Mouse (Mus musculus): ENCODE measurements around the gene Ubash3b. TPM values are rescaled to one million over a fixed set of nuclear protein-coding genes. Genes with fewer than 3 reads are reported as not detected.

Gene Ubash3b
- polyA plus RNA-seq, 1 experiment from 2014 or later = 24.1 TPM

DNA sequence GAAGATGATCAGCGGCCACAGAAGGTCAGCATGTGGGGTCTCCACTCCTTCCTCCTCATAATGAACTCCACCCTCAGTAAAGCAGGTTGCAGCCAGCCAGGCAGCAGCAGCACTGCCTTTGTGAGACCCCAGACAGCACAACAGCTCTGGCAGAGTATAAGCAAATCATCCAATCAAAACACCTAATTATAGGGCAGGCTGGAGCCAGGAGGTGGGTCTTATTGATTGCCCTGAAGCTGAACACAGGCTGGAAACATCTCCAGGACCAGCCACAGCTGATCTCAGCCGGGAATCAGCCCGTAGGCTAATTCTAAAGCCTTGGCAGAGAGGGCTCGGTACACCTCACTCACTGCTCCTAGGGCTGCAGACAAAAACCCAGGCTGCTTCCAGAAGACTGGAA lies 85.3 kb downstream of the Ubash3b start:
- no peaks in the 10 kb centered on the region for H3K36me3 ChIP-seq
- H3K4me3 ChIP-seq = no peak overlapping the region
- no peaks in the 10 kb centered on the region for H3K9me3 ChIP-seq
- WGBS = 37% methylated on average over 4 of the region's 4 CpGs
- 0 out of 2 replicates have a peak, but pooled peaks have one; percentile 44 for ATAC-seq (ENCODE audit: low FRiP score, low read depth)
- H3K27ac ChIP-seq = no peak overlapping the region
- no peaks in the 10 kb centered on the region for H3K27me3 ChIP-seq (replicated peaks)
- H3K4me2 ChIP-seq (replicated peaks) = no peak overlapping the region
- no peak overlapping the region for H3K9ac ChIP-seq
- H3K4me1 ChIP-seq = peaks cover 17% of the 10 kb centered on the region

- Histone ChIP-seq H3K27ac (no peak overlapping the region), H3K9me3 (no peaks in the 10 kb centered on the region), H3K4me2 (replicated peaks) (no peak overlapping the region), H3K27me3 (replicated peaks) (no peaks in the 10 kb centered on the region), H3K36me3 (no peaks in the 10 kb centered on the region), H3K9ac (no peak overlapping the region), H3K4me3 (no peak overlapping the region), H3K4me1 (peaks cover 17% of the 10 kb centered on the region)
- ATAC-seq (ENCODE audit: low FRiP score, low read depth) = no peak
- 95% methylated on average over 5 of the region's 5 CpGs for WGBS
These were observed 86.0 kb downstream of the Ubash3b start for GRCm38 (mm10) chr9:41075528-41075927.

GRCm38 (mm10) chr9:41073196-41074009 lies 88.1 kb downstream of the Ubash3b start:
- H3K4me1 ChIP-seq = peaks cover 15% of the 10 kb centered on the region
- H3K36me3 ChIP-seq = no peaks in the 10 kb centered on the region
- no peak overlapping the region for H3K4me3 ChIP-seq
- no peaks in the 10 kb centered on the region for H3K9me3 ChIP-seq
- ATAC-seq (ENCODE audit: low FRiP score, low read depth) = no peak
- H3K27me3 ChIP-seq (replicated peaks) = no peaks in the 10 kb centered on the region
- no peak overlapping the region for H3K4me2 ChIP-seq (replicated peaks)
- H3K27ac ChIP-seq = no peak overlapping the region
- no peak overlapping the region for H3K9ac ChIP-seq
- WGBS = 87% methylated on average over 19 of the region's 19 CpGs

DNA sequence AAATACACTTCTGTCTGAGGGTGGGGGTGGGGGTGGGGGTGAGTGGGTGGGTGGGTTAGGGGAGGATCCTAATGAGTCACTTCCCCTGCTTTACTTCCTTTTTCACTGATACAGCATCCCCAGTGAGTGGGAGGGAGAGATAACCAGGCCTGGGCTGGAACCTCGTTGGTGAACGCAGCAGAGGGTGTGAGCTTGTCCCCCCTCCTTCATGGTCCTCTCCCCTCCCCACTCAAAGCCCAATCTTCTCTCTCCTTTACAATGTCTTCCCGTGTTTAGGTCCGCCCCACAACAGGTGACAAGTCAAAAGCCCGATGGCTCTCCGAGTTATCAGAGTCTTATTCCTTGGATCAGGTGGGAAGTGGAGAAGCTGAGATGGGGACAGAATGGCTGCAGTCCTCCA lies 88.7 kb downstream of the Ubash3b start:
- ATAC-seq (ENCODE audit: low FRiP score, low read depth) = no peak
- 77% methylated on average over 6 of the region's 6 CpGs for WGBS
- Histone ChIP-seq H3K9me3 (no peaks in the 10 kb centered on the region), H3K27me3 (replicated peaks) (no peaks in the 10 kb centered on the region), H3K27ac (no peak overlapping the region), H3K4me3 (no peak overlapping the region), H3K9ac (no peak overlapping the region), H3K36me3 (no peaks in the 10 kb centered on the region), H3K4me1 (peaks cover 10% of the 10 kb centered on the region), H3K4me2 (replicated peaks) (no peak overlapping the region)

DNA sequence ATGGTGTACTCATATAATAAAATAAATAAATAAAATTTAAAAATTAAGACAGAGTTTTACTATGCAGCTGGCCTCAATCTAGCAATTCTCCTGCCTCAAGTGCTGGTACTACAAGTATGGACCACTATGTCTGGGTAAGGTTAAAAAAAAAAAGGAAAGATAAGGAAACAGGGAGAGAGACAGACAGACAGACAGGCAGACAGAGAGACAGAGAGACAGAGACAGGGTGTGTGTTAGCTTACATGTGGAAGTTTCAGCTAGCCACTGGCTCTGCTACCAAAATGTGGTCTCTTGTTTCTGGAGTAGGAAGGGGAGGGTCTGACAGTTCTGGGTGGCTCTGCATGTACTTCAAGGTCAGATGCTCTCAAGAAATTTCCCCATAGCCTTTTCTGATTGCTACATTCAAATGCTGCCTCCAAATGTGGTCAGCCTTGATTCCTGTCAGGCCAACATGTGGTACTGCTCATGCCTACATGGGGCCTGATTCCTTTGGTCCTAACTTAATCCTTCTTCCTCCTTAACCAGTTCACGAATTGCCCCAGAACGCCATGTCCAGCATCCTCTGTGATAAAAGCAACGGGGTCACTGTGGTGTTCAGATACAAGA lies 89.5 kb downstream of the Ubash3b start:
- Histone ChIP-seq H3K4me3 (no peak overlapping the region), H3K27me3 (replicated peaks) (no peaks in the 10 kb centered on the region), H3K9me3 (no peaks in the 10 kb centered on the region), H3K27ac (no peak overlapping the region), H3K4me1 (peaks cover 8% of the 10 kb centered on the region), H3K4me2 (replicated peaks) (no peak overlapping the region), H3K36me3 (no peaks in the 10 kb centered on the region), H3K9ac (no peak overlapping the region)
- WGBS = 73% methylated on average over 3 of the region's 3 CpGs
- ATAC-seq (ENCODE audit: low FRiP score, low read depth) = no peak

GRCm38 (mm10) chr9:41070761-41071181 lies 90.7 kb downstream of the Ubash3b start:
- H3K36me3 ChIP-seq = no peaks in the 10 kb centered on the region
- H3K9me3 ChIP-seq = no peaks in the 10 kb centered on the region
- peaks cover under 1% of the 10 kb centered on the region; the same call in 1 of the 2 replicates for H3K4me1 ChIP-seq
- ATAC-seq (ENCODE audit: low FRiP score, low read depth) = no peak
- no peak overlapping the region for H3K27ac ChIP-seq
- H3K27me3 ChIP-seq (replicated peaks) = no peaks in the 10 kb centered on the region
- H3K4me2 ChIP-seq (replicated peaks) = no peak overlapping the region
- H3K4me3 ChIP-seq = no peak overlapping the region
- 72% methylated on average over 5 of the region's 5 CpGs for WGBS
- no peak overlapping the region for H3K9ac ChIP-seq

- WGBS = 86% methylated on average over 5 of the region's 5 CpGs
- no peak for ATAC-seq (ENCODE audit: low FRiP score, low read depth)
These were observed 92.0 kb downstream of the Ubash3b start for GRCm38 (mm10) chr9:41069509-41069908.

GRCm38 (mm10) chr9:41061446-41061845 lies 100.1 kb downstream of the Ubash3b start:
- no peaks in the 10 kb centered on the region for H3K36me3 ChIP-seq
- WGBS = 23% methylated on average over 5 of the region's 5 CpGs
- H3K9ac ChIP-seq = no peak overlapping the region
- no peaks in the 10 kb centered on the region for H3K27me3 ChIP-seq (replicated peaks)
- H3K9me3 ChIP-seq = no peaks in the 10 kb centered on the region
- ATAC-seq (ENCODE audit: low FRiP score, low read depth) = no peak
- no peak overlapping the region for H3K4me3 ChIP-seq
- H3K27ac ChIP-seq = no peak overlapping the region
- peaks cover 20% of the 10 kb centered on the region for H3K4me1 ChIP-seq
- no peak overlapping the region for H3K4me2 ChIP-seq (replicated peaks)

More at GRCm38 (mm10) chr9:41069509-41069908, 92.0 kb downstream of the Ubash3b start:
- no peak overlapping the region for H3K4me2 ChIP-seq (replicated peaks)
- no peak overlapping the region for H3K4me3 ChIP-seq
- no peaks in the 10 kb centered on the region for H3K4me1 ChIP-seq
- H3K27ac ChIP-seq = no peak overlapping the region
- H3K36me3 ChIP-seq = no peaks in the 10 kb centered on the region
- no peak overlapping the region for H3K9ac ChIP-seq
- H3K9me3 ChIP-seq = no peaks in the 10 kb centered on the region
- H3K27me3 ChIP-seq (replicated peaks) = no peaks in the 10 kb centered on the region

DNA sequence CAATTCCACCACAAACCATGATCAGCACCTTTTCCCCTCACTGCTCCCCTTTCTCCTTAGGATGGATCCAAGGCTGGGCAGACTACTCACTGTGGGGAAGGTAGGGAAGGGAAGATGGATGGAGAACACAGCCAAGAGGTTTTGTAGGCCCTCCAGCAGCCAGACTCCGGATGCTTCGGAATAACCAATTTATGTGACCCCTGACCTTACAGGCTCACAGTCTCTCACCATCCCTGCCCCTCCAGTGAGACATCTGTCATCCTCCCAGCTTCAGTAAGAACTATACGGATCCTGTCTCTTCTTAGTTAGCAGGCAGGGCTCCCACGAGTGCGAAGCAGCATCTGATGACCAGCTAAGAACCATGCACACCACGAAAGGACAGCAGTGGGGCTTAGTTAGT lies 100.9 kb downstream of the Ubash3b start:
- H3K4me3 ChIP-seq = no peak overlapping the region
- H3K4me2 ChIP-seq (replicated peaks) = no peak overlapping the region
- H3K27me3 ChIP-seq (replicated peaks) = no peaks in the 10 kb centered on the region
- 70% methylated on average over 6 of the region's 6 CpGs for WGBS
- peaks cover 20% of the 10 kb centered on the region for H3K4me1 ChIP-seq
- no peak overlapping the region for H3K9ac ChIP-seq
- ATAC-seq (ENCODE audit: low FRiP score, low read depth) = no peak
- no peaks in the 10 kb centered on the region for H3K36me3 ChIP-seq
- H3K9me3 ChIP-seq = no peaks in the 10 kb centered on the region
- no peak overlapping the region for H3K27ac ChIP-seq

GRCm38 (mm10) chr9:41058765-41059535 lies 102.5 kb downstream of the Ubash3b start:
- Histone ChIP-seq H3K27me3 (replicated peaks) (no peaks in the 10 kb centered on the region; the same call in 1 of the 2 replicates), H3K4me2 (replicated peaks) (no peak overlapping the region), H3K4me1 (peaks cover 20% of the 10 kb centered on the region), H3K9me3 (no peaks in the 10 kb centered on the region), H3K36me3 (no peaks in the 10 kb centered on the region), H3K9ac (no peak overlapping the region), H3K27ac (no peak overlapping the region), H3K4me3 (no peak overlapping the region)
- WGBS = 60% methylated on average over 8 of the region's 8 CpGs
- ATAC-seq (ENCODE audit: low FRiP score, low read depth) = no peak

DNA sequence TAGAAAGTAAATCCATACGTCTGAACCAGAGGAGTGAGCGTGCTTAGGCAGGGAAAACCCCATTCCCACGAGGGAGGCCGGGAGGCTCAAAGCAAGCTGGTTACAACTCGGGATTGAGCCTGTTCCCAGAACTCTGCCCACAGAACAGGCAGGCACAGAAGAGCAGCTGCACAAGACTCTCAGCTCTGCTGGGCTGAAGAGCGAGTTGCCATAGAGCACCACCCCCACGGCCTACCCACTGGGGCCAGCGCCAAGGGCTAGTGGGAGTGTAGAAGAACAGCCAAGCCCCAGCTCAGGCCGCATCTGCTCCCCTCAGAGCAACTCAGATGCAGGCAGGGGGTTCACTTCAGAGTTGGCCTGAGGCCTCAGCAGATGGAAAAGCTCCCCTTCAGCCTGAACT lies 107.3 kb downstream of the Ubash3b start:
- Histone ChIP-seq H3K4me1 (peaks cover 16% of the 10 kb centered on the region), H3K9me3 (no peaks in the 10 kb centered on the region), H3K4me2 (replicated peaks) (no peak overlapping the region), H3K27me3 (replicated peaks) (no peaks in the 10 kb centered on the region; the same call in 1 of the 2 replicates), H3K36me3 (no peaks in the 10 kb centered on the region), H3K4me3 (no peak overlapping the region), H3K9ac (no peak overlapping the region), H3K27ac (no peak overlapping the region)
- WGBS = 87% methylated on average over 9 of the region's 9 CpGs
- ATAC-seq (ENCODE audit: low FRiP score, low read depth) = no peak

GRCm38 (mm10) chr9:41053478-41053877 lies 108.0 kb downstream of the Ubash3b start:
- no peak for ATAC-seq (ENCODE audit: low FRiP score, low read depth)
- Histone ChIP-seq H3K4me3 (no peak overlapping the region), H3K9me3 (no peaks in the 10 kb centered on the region), H3K4me2 (replicated peaks) (no peak overlapping the region), H3K36me3 (no peaks in the 10 kb centered on the region), H3K27ac (no peak overlapping the region), H3K27me3 (replicated peaks) (no peaks in the 10 kb centered on the region; the same call in 1 of the 2 replicates), H3K4me1 (peaks cover 16% of the 10 kb centered on the region), H3K9ac (no peak overlapping the region)
- whole genome bisulfite sequencing = 57% methylated on average over 4 of the region's 4 CpGs

Data from neural tube, embryonic 12.5 days (tissue).